Mouse (Mus musculus): ENCODE measurements around the gene Orai1. TPM values are rescaled to one million over a fixed set of nuclear protein-coding genes. Genes with fewer than 3 reads are reported as not detected.
"Not testable (repeated sequence)": the region's sequence is repeated elsewhere in the genome, so short reads cannot be mapped to it uniquely, and the experiment has no call there.

The Orai1 gene
- polyA plus RNA-seq, 1 experiment from 2014 or later, result 8.4 TPM

DNA sequence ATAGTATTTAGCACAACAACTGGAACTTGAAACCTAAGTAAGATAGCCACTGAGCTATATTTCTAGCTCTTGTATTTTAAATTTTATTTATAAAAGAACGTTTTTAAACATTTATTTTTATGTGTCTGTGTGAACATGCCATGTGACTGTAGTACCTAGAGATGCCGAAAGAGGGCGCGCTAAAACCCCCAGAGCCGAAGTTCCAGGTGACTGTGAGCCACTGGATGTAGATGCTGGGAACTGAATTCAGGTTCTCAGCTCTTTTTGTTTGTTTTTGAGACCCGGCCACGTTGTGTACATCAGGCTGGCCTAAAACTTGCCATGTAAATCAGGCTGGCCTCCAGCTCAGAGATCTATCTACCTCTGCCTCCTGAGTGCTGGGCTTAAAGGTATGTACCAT, 29.0 kb downstream of the Orai1 start:
- WGBS, result 21% methylated on average over 7 of the region's 7 CpGs
- Histone ChIP-seq H3K27ac (replicated peaks) (no peak overlapping the region), H3K4me1 (peaks cover 27% of the 10 kb centered on the region), H3K9me3 (no peaks in the 10 kb centered on the region), H3K36me3 (replicated peaks) (no peaks in the 10 kb centered on the region), H3K4me3 (no peak overlapping the region), H3K27me3 (replicated peaks; ENCODE audit: low read depth, poor library complexity, severe bottlenecking) (0 out of 2 replicates have a peak, but pooled peaks cover 3% of the 10 kb centered on the region)
- DNase-seq (ENCODE audit: low spot score), result peak; percentile 49

DNA sequence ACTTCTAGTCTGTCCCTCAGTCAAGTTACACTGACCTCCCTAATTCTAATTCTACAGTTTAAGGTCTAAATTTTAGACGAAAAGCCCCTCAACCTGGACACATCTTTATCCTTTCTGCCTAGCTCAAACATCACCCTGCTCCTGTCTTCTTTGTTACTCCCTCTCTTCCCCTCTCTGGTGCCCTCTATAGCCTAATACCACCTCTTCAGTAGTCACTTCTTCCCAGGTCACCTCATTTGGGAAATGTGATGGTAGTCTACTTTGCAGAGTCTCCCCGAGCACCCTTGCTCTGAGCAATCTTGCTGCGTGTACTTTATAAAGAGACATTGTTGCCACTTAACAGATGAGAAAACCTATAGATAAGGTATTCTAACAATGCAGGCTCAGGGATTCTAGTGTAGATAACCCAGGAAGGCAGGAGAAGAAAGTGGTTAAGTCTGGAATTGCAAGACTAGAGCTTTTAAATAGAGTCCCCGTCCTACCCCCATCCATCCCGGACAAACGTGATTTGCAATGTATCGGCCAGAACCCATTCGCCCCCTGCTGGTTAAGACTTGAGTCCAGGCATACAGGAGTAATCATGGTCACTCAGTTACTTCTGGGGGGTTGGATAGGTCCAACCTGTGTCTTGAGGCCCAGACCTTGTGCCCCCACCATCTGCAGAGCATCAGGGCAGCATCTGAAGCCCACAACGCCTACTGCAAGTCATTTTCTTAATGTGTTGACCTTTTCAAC, 30.9 kb downstream of the Orai1 start:
- Histone ChIP-seq H3K27me3 (replicated peaks; ENCODE audit: low read depth, poor library complexity, severe bottlenecking) (0 out of 2 replicates have a peak, but pooled peaks cover 3% of the 10 kb centered on the region), H3K4me1 (peaks cover 25% of the 10 kb centered on the region), H3K9me3 (no peaks in the 10 kb centered on the region), H3K27ac (replicated peaks) (no peak overlapping the region), H3K36me3 (replicated peaks) (no peaks in the 10 kb centered on the region), H3K4me3 (no peak overlapping the region)
- DNase-seq (ENCODE audit: low spot score), result peak; percentile 72
- WGBS, result 41% methylated on average over 9 of the region's 9 CpGs

DNA sequence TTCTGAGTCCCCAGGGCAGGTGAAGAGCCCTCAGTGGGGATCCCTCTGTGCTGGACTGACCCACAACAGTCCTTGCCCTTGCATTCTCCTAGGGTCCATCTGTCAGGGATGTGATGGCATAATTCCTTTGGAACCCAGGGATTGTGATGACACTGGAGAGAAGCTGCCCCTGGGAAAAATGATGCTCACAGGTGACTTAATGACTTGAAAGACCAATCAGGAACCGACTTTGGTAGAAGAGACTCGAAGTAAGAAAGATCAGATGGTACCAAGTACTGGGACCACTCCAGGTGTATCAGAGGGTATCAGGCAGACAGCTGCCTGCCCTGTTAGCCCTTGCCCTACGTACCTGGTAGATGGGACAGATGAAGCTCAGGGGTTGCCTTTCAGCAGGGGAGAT, 32.0 kb downstream of the Orai1 start, which contains the start of gene Morn3:
Gene Morn3, minus strand, starts transcription at position 101 of the 400 bp plus-strand sequence.
- Histone ChIP-seq H3K36me3 (replicated peaks) (no peaks in the 10 kb centered on the region), H3K27me3 (replicated peaks; ENCODE audit: low read depth, poor library complexity, severe bottlenecking) (no peaks in the 10 kb centered on the region)
- 78% methylated on average over 3 of the region's 3 CpGs for WGBS

DNA sequence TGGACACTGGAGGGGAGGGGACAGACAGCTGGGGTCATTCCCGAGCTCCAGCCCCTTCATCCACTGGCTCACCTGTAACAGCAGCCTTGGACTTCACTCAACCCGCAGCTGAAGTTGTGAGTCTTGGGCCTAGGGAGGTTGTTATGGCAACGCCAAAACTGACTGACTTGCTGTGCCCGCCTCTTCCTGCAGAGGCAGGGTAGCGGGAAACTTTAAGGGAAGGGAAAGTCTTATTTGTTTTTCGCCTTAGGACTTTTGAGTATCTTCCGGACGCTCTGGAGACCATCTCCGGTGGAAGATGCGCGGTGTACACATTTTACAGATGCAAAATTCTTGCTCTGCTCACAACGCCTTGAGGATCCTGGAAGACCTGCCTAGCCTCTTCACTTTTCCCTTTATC, 34.4 kb downstream of the Orai1 start:
- H3K4me3 ChIP-seq, result peak overlapping the region; percentile 53
- peaks cover 21% of the 10 kb centered on the region for H3K4me1 ChIP-seq
- H3K27me3 ChIP-seq (replicated peaks; ENCODE audit: low read depth, poor library complexity, severe bottlenecking), result no peaks in the 10 kb centered on the region
- H3K36me3 ChIP-seq (replicated peaks), result no peaks in the 10 kb centered on the region
- H3K9me3 ChIP-seq, result no peaks in the 10 kb centered on the region
- peak overlapping the region; percentile 86 for H3K27ac ChIP-seq (replicated peaks)
- WGBS, result 6% methylated on average over 12 of the region's 12 CpGs
- peak; percentile 75 for DNase-seq (ENCODE audit: low spot score)

More for the DNA sequence above, 32.0 kb downstream of the Orai1 start, which contains the start of gene Morn3:
- DNase-seq (ENCODE audit: low spot score), result no peak
- no peak within 1 kb of the TSS for H3K27ac ChIP-seq (replicated peaks)
- H3K9me3 ChIP-seq, result no peaks in the 10 kb centered on the region
- no peak within 1 kb of the TSS for H3K4me3 ChIP-seq
- H3K4me1 ChIP-seq, result peaks cover 21% of the 10 kb centered on the region

DNA sequence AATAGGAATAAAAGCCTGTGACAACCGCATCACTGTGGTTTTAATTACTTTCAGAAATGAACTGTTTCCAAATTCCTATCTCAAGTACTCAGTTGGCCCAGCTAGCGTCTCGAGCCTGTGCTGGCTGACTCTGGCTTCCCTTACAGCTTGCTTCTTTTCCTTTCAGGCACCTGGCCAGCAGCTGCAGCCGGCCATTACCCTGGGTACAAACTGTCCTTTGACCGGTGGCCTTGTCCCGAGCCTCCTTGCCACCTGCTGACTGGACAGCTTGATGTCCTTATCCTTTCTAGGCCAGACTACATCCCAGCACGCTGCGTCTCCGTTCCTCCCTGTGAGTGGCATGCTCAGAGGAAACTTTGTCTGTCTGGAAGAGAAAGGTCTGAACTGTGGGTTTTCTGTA, 36.0 kb downstream of the Orai1 start:
- peaks cover 17% of the 10 kb centered on the region for H3K4me1 ChIP-seq
- WGBS, result 84% methylated on average over 9 of the region's 9 CpGs
- H3K27ac ChIP-seq (replicated peaks), result no peak overlapping the region
- H3K36me3 ChIP-seq (replicated peaks), result no peaks in the 10 kb centered on the region
- H3K27me3 ChIP-seq (replicated peaks; ENCODE audit: low read depth, poor library complexity, severe bottlenecking), result no peaks in the 10 kb centered on the region
- no peaks in the 10 kb centered on the region for H3K9me3 ChIP-seq
- DNase-seq (ENCODE audit: low spot score), result no peak
- no peak overlapping the region for H3K4me3 ChIP-seq

DNA sequence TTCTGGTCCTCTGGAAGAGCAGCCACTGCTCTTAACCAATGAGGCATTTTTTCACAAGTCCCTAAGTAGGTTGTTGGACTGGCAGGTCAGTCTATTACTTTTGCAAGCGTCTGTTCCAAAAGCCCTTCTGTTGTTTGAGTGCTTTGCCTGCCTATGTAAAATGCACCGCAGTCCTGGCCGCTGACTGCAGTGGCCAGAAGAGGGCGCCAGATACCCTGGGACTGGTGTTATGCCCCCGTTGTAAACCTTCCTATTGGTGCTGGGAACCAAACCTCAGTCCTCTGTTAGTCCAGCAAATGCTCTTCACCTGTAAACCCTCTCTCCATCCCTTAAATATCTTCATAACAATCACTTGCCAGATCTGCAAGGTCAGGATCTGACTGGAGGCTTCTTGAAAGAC, 36.9 kb downstream of the Orai1 start:
- 81% methylated on average over 5 of the region's 5 CpGs for WGBS
- Histone ChIP-seq H3K27ac (replicated peaks) (no peak overlapping the region), H3K9me3 (no peaks in the 10 kb centered on the region), H3K36me3 (replicated peaks) (no peaks in the 10 kb centered on the region), H3K27me3 (replicated peaks; ENCODE audit: low read depth, poor library complexity, severe bottlenecking) (no peaks in the 10 kb centered on the region), H3K4me1 (peaks cover 12% of the 10 kb centered on the region), H3K4me3 (no peak overlapping the region)
- no peak for DNase-seq (ENCODE audit: low spot score)

DNA sequence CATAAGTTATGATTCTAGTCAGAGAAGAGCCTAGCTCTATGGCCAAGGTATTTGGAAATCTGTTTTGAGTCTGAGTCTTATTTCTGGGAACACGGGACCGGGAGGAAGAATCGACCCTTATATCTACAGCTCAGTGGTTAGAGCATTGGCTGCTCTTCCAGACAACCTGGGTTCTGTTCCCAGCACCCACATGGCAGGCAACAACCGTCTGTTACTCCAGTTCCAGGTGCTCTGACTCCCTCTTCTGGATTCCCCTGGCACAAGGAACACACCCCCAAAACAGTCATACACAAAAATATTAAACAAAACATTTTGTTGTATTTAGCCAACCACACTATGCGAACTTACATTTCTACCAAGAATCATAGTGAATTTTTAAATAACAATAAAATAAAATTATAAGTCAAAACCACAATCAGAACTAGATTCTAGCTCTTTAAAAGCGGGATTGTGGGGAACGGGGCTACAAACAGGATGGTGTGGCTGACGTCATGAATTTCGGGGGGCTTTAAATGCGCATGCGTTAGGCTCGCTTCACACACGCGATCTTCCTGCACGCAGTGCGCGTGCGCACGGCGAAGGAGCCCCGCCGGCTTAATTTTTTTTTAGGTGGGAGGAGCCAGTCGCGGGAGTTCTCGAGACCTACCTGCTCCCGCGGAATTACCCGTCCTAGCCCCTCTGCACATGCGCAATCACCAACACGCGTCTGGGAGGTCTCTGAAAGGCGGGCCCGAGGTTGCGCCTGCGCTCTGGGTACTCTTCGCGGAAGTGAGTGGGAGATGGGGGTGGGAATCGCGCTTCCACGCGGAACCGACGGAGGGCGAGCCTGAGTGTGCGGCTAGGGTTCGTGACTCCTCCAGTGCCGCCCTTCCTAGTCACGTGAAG, 42.7 kb downstream of the Orai1 start:
- H3K4me1 ChIP-seq, result peaks cover 22% of the 10 kb centered on the region
- H3K4me3 ChIP-seq, result peak overlapping the region; percentile 58
- no peaks in the 10 kb centered on the region for H3K9me3 ChIP-seq
- H3K27me3 ChIP-seq (replicated peaks; ENCODE audit: low read depth, poor library complexity, severe bottlenecking), result no peaks in the 10 kb centered on the region
- peak; percentile 100 for DNase-seq (ENCODE audit: low spot score)
- H3K27ac ChIP-seq (replicated peaks), result peak overlapping the region; percentile 84
- H3K36me3 ChIP-seq (replicated peaks), result no peaks in the 10 kb centered on the region
- WGBS, result 8% methylated on average over 48 of the region's 48 CpGs

DNA sequence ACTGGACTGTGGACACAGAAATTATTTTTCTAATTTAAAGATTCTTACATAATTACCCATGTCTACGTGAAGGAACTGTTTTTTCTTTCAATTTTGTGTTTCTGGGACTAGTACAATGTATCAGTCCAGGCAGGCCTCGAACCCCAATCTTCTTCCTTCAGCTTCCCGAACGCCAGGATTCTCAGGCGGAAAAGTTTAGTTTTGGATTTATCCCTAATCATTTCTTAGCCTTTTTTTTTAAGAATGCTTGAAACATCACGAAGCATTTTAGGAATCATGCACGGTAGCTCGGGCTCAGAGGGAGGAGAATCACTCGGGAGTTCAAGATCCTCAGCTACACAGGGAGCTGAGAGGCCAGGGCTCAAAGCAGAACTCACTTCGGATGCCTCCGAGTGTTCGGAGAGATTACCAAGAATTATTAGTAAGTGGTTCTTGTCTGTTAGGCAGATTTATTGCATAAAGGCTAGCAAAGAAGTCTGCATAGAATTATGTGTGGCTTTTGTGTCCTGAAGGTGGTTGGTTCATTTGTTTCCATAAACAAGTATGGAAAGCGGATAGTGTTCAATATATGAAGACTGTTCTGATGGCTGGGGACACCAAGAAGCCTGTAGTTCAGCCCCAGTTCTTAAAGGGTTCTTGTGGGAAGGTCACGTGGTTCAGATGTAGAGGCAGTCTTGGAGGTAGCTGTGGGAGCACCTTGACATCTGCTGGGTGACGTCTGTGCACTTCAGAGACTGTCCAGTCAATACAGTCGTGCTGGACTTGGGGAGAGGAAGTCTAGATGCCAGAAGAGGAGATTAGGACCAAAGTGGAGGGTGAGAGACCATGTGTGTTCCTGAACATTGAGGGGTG, 43.6 kb downstream of the Orai1 start:
- H3K36me3 ChIP-seq (replicated peaks), result no peaks in the 10 kb centered on the region
- H3K4me3 ChIP-seq, result peak overlapping the region; percentile 58
- H3K9me3 ChIP-seq, result no peaks in the 10 kb centered on the region
- DNase-seq (ENCODE audit: low spot score), result no peak
- 49% methylated on average over 16 of the region's 16 CpGs for WGBS
- H3K27ac ChIP-seq (replicated peaks), result peak overlapping the region; percentile 84
- H3K4me1 ChIP-seq, result peaks cover 22% of the 10 kb centered on the region
- no peaks in the 10 kb centered on the region for H3K27me3 ChIP-seq (replicated peaks; ENCODE audit: low read depth, poor library complexity, severe bottlenecking)

DNA sequence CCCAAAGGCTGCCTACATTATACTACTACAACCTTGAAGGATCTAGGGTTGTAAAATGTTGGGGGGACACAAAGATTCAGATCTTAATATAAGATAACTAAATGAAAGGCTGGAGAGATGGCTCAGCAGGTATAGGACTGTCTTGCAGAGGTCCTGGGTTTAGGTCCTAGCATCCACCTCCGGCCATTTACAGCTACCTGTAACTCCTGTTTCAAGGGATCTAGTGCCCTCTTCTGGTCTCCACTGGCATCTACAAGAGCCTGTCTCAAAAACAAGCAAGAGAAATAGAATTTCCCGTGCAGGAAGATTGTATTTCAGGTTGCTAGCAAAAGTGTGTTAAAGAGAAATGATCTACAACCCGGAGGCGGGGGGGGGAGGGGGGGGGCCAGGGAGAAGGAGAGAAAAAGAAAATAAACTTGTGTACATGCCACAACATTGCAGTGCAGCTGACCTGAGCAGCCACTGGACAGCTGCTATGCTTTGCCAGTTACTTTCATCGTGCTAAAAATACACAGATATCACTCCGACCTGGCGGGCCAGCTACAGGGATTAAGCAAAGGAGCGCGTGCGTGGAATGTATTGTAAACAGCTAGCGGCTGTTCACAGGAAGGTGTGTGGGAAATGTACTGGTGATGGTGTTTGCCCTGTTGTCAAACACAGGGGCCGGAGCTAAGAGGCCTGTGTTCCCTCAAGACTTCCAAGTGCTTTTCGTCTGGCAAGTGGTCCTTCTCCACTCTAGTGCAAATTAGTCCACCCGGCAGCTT, 45.1 kb downstream of the Orai1 start:
- H3K9me3 ChIP-seq, result no peaks in the 10 kb centered on the region
- WGBS, result 32% methylated on average over 14 of the region's 14 CpGs
- H3K27ac ChIP-seq (replicated peaks), result peak overlapping the region; percentile 48
- H3K36me3 ChIP-seq (replicated peaks), result no peaks in the 10 kb centered on the region
- DNase-seq (ENCODE audit: low spot score), result peak; percentile 51
- H3K4me1 ChIP-seq, result peaks cover 22% of the 10 kb centered on the region
- no peaks in the 10 kb centered on the region for H3K27me3 ChIP-seq (replicated peaks; ENCODE audit: low read depth, poor library complexity, severe bottlenecking)
- peak overlapping the region; percentile 18; the same call in 1 of the 2 replicates for H3K4me3 ChIP-seq

DNA sequence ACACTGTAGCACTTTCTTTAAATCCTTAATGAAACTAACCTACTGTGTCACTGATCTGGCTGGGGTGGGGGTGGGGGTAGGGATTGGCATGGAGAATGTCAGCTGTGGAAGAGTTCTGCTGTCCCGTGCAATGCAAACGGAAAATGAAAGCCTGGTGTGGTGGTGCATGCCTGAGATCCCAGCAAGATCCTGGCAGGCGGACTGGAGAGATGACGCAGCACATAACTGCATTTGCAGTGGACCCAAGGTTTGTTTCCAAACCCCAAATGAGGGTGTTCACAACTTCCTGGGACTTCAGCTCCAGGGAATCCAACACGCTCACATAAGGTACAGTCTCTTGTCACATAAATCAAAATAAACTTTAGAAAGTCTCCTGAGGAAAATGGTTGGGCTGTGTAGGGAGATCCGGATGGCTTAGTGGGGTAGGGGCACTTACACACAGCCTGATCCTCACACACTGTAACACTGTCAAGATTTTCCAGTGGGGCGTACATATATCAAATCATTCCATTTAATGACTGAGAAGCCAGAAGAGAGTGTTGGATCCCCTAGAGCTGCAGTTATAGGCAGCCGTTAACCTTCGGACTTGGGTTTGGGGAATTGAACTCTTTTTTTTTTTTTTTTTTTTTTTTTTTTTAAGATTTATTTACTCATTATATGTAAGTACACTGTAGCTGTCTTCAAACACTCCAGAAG, 46.0 kb downstream of the Orai1 start:
- no peak overlapping the region for H3K27ac ChIP-seq (replicated peaks)

DNA sequence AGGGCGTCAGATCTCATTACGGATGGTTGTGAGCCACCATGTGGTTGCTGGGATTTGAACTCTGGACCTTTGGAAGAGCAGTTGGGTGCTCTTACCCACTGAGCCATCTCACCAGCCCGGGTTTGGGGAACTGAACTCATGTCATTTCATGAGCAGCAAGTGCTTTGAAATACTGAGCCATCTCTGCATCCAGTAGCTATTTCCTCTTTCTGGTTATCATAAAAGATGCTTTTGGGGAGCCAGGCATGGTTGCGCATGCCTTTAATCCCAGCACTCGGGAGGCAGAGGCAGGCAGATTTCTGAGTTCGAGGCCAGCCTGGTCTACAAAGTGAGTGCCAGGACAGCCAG, 46.5 kb downstream of the Orai1 start:
- not testable (repeated sequence) for DNase-seq (ENCODE audit: low spot score); H3K27ac ChIP-seq (replicated peaks); H3K4me3 ChIP-seq; H3K36me3 ChIP-seq (replicated peaks); H3K27me3 ChIP-seq (replicated peaks; ENCODE audit: low read depth, poor library complexity, severe bottlenecking); H3K9me3 ChIP-seq
- WGBS, result 71% methylated on average over 6 of the region's 6 CpGs
- peaks cover 22% of the 10 kb centered on the region for H3K4me1 ChIP-seq

More for the DNA sequence above, 46.0 kb downstream of the Orai1 start:
- Histone ChIP-seq H3K4me3 (0 out of 2 replicates have a peak overlapping the region, but pooled peaks have one; percentile 25), H3K4me1 (peaks cover 22% of the 10 kb centered on the region), H3K27me3 (replicated peaks; ENCODE audit: low read depth, poor library complexity, severe bottlenecking) (no peaks in the 10 kb centered on the region), H3K9me3 (no peaks in the 10 kb centered on the region), H3K36me3 (replicated peaks) (no peaks in the 10 kb centered on the region)
- 69% methylated on average over 9 of the region's 9 CpGs for WGBS
- DNase-seq (ENCODE audit: low spot score), result peak; percentile 54
